Mouse (Mus musculus): ENCODE results near the gene Gm20671. TPM values are rescaled to one million over a fixed set of nuclear protein-coding genes. Genes with fewer than 3 reads are reported as not detected.

Gm20671 gene
- polyA plus RNA-seq, 1 experiment from 2014 or later = not detected

DNA sequence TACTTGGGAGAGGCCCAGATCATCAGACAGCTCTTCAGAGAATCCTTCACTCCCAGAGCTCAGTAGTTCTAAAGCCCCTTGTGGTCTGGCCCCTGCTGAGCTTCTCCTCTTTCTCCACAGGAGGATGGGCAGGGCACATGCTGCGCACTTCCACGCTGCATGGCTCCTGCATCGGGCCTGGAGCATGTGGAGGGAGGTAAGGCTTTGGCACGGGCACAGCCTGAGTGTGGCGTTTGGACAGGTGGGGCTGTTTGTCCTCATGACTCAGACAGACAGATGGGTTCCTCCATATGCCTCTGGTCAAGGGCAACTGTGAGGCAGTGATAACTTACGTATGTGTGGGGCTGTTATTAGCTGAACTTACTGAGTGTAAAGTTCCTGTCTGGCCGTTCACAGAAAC, 104.6 kb downstream of the Gm20671 start:
- H3K4me1 ChIP-seq = no peaks in the 10 kb centered on the region
- no peak overlapping the region for H3K27ac ChIP-seq
- H3K9me3 ChIP-seq = peaks cover 3% of the 10 kb centered on the region; the same call in 1 of the 2 replicates
- H3K27me3 ChIP-seq (ENCODE audit: poor library complexity, severe bottlenecking) = no peaks in the 10 kb centered on the region
- H3K4me3 ChIP-seq = no peak overlapping the region
- 80% methylated on average over 7 of the region's 7 CpGs for WGBS
- DNase-seq (ENCODE audit: extremely low spot score, low spot score) = no peak
- no peaks in the 10 kb centered on the region for H3K36me3 ChIP-seq (replicated peaks)

DNA sequence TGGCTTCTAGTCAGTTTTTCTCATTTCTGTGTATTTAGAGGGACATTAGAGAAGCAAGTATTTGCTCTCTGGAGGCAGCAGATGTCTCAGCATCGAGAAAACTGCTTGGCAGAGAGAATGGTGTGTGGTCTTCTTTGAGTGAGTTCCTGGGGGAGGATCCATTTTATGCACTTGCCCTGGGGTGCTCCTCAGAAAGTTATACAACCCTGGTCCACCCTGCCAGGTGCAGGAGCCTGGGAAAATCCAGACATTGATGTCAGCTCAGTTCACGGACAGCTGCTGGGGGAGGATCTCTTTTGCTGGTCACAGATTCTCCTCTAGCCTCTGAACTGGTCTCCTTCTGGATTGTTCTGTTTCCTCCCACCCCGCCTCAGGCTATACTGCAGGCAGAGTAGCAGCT, 105.6 kb downstream of the Gm20671 start:
- H3K27ac ChIP-seq = no peak overlapping the region
- no peaks in the 10 kb centered on the region for H3K27me3 ChIP-seq (ENCODE audit: poor library complexity, severe bottlenecking)
- no peaks in the 10 kb centered on the region for H3K36me3 ChIP-seq (replicated peaks)
- no peak for DNase-seq (ENCODE audit: extremely low spot score, low spot score)
- H3K9me3 ChIP-seq = peaks cover 3% of the 10 kb centered on the region; the same call in 1 of the 2 replicates
- H3K4me1 ChIP-seq = no peaks in the 10 kb centered on the region
- no peak overlapping the region for H3K4me3 ChIP-seq
- 74% methylated on average over 3 of the region's 3 CpGs for WGBS

DNA sequence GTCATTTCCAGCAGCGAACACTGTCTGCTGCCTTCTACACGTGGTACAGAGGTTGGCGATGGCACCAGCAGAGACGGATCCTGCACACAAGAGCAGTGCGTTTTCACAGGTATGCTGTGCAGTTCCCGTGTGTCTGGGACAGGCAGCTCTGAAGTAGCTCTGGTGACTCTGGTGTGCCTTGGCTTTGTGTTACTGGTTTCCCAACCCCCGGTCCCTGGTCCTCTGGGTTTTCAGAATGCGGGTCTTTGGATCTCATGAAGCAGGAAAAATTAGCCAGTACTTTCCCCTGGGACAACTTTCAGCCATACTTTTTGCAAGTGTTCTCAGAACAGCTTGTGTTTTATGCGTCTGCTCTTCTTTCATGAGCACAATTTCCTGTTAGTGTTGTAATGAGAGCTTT, 106.5 kb downstream of the Gm20671 start:
- Histone ChIP-seq H3K4me1 (no peaks in the 10 kb centered on the region), H3K27ac (no peak overlapping the region), H3K9me3 (peaks cover 2% of the 10 kb centered on the region; the same call in 1 of the 2 replicates), H3K36me3 (replicated peaks) (no peaks in the 10 kb centered on the region), H3K4me3 (no peak overlapping the region), H3K27me3 (ENCODE audit: poor library complexity, severe bottlenecking) (no peaks in the 10 kb centered on the region)
- DNase-seq (ENCODE audit: extremely low spot score, low spot score) = no peak
- 90% methylated on average over 9 of the region's 9 CpGs for WGBS

DNA sequence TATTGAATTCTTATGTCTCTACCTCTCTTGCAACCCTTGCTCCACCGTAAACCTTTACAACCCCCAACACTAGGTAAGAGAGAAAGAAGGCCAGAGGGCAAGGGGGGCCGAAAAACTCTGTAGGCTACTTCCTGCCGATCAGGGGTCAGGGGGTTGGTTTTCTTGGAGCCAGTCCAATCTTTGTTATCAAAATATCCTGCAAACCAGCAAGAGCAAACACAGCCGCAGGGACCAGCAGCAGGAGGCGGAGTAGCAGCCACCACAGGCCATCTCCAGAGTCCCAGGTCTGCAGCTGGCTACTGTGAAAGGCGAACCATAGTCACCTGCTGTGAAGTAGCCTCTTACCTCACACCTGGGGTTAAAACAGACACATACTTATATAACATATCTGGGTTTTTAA, 108.0 kb downstream of the Gm20671 start:
- Histone ChIP-seq H3K9me3 (no peaks in the 10 kb centered on the region), H3K27ac (no peak overlapping the region), H3K27me3 (ENCODE audit: poor library complexity, severe bottlenecking) (no peaks in the 10 kb centered on the region), H3K4me3 (no peak overlapping the region), H3K4me1 (no peaks in the 10 kb centered on the region), H3K36me3 (replicated peaks) (no peaks in the 10 kb centered on the region)
- no peak for DNase-seq (ENCODE audit: extremely low spot score, low spot score)
- 68% methylated on average over 6 of the region's 6 CpGs for WGBS

DNA sequence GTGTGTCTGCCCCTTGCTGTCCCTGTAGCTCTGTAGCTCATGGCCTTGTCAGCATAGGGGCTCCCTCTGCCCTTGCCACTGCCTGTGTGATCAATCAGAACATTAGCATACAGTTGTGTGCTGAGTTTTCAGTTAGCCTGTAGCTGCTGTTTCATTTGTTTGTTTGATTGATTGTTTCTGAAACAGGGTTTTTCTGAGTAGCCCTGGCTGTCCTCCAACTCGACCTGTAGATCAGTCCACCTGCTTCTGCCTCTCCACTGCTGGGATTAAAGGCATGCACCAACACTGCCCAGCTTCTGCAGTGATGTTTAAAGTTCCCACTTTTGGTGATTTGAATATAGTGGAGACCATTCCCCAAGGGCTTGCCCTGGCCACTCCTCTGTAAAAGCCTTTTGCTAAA, 109.2 kb downstream of the Gm20671 start:
- Histone ChIP-seq H3K36me3 (replicated peaks) (no peaks in the 10 kb centered on the region), H3K4me1 (peaks cover 4% of the 10 kb centered on the region; the same call in 1 of the 2 replicates), H3K9me3 (no peaks in the 10 kb centered on the region), H3K27me3 (ENCODE audit: poor library complexity, severe bottlenecking) (no peaks in the 10 kb centered on the region), H3K4me3 (no peak overlapping the region), H3K27ac (no peak overlapping the region)
- WGBS = 71% methylated on average over 1 of the region's 1 CpGs
- DNase-seq (ENCODE audit: extremely low spot score, low spot score) = no peak

DNA sequence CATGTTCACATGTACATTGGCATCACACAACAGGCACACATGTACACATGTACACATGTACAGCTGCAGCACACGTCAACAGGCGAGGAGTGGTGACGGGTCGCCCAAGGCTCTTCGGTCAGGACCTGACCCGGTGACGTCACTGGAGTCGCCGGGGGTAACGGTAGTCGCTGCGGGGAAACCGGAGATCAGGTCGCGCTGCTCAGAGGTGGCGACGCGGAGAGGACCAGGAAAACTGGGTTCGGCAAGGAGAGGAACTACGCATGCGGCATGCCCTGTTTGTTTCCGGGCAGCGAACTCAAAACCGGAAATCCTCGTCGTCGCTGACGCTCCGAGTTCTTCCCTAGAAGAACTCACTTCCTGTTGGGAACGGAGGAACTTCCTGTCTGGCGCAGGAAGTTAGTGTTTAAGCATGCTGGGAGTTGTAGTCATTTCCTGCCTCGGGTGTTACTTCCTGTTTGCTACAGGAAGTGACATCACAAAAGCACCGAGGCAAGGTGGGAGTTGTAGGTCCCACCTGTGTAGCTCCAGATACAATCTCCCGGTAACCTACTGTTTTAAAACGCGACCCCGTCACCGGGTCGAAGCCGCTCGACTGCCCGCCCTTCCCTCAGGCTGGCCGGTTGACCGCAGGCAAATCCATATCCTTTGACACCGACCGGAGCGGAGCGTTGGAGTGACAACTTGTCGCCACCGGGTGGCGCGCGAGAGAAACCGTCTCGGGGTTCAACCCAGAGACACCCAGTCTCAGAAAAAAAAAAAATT, 113.0 kb downstream of the Gm20671 start:
- Histone ChIP-seq H3K36me3 (replicated peaks) (no peaks in the 10 kb centered on the region), H3K27ac (peak overlapping the region; percentile 84), H3K4me1 (peaks cover 4% of the 10 kb centered on the region; the same call in 1 of the 2 replicates), H3K4me3 (peak overlapping the region; percentile 64), H3K9me3 (no peaks in the 10 kb centered on the region), H3K27me3 (ENCODE audit: poor library complexity, severe bottlenecking) (no peaks in the 10 kb centered on the region)
- peak; percentile 92 for DNase-seq (ENCODE audit: extremely low spot score, low spot score)
- under 1% methylated on average over 55 of the region's 55 CpGs for WGBS

DNA sequence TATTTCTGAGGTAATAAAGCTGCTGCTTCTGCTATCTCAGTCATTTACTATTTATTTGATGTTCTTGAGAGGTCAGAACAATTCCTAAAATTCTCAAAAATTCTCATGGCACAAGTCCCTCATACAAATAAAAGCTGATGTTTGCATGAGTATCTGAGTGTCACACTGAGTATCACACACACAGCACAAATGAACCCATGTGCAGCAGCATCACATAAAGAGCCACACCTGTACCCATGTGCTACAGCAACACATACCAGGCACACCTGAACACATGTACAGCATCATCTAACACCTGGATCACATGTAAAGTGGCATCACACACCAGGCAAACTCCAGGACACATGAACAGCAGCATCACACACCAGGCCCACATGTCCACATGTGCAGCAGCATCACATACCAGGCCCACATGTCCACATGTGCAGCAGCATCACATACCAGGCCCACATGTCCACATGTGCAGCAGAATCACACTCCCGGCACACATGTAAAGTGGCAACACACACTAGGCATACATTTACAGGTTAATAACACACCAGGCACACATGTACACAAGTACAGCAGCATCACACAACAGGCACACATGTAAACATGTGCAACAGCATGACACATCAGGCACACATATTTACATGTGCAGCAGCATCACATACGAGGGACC, 113.7 kb downstream of the Gm20671 start:
- Histone ChIP-seq H3K4me1 (peaks cover 4% of the 10 kb centered on the region; the same call in 1 of the 2 replicates), H3K4me3 (peak overlapping the region; percentile 64), H3K9me3 (no peaks in the 10 kb centered on the region), H3K36me3 (replicated peaks) (no peaks in the 10 kb centered on the region), H3K27me3 (ENCODE audit: poor library complexity, severe bottlenecking) (no peaks in the 10 kb centered on the region), H3K27ac (peak overlapping the region; percentile 84)
- WGBS = 16% methylated on average over 2 of the region's 2 CpGs
- DNase-seq (ENCODE audit: extremely low spot score, low spot score) = no peak

DNA sequence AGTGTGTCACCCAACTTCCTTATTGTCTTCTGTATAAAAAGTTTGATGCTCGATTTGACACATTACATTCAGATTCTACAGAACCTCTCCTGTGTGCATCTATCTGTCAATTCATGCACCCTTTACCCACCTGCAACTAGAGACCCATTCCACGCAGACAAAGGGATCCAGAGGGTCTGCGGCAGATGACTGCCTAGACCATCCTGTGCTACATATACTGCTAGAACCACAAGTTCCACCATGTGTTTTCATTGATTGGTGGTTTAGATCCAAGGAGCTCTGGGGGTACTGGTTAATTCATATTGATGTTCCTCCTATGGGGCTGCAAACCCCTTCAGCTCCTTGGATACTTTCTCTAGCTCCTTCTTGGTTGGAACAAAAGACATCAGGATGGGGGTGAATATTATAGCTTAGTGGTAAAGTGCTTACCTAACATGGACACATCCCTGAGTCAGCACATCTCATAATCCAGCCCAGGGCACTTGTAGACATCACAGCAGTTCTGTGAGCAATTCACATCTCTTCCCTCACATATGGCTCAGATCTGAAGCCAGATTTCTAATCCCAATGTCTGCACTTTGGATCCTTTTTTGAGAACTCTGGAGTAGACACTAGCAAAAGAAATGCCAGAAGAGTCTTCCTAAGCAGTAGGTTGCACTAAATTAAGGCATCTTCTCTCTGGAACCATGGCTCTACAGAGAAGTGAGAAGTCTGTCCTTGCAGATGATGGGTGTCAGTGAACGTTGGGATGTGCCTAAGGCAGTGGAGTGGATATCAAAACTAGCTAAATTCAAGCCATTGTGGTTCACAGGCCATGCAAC, 114.5 kb downstream of the Gm20671 start:
- WGBS = 76% methylated on average over 4 of the region's 4 CpGs
- Histone ChIP-seq H3K27ac (no peak overlapping the region), H3K4me1 (peaks cover 4% of the 10 kb centered on the region; the same call in 1 of the 2 replicates), H3K27me3 (ENCODE audit: poor library complexity, severe bottlenecking) (no peaks in the 10 kb centered on the region), H3K4me3 (peak overlapping the region; percentile 64), H3K9me3 (no peaks in the 10 kb centered on the region), H3K36me3 (replicated peaks) (no peaks in the 10 kb centered on the region)
- DNase-seq (ENCODE audit: extremely low spot score, low spot score) = peak; percentile 13

DNA sequence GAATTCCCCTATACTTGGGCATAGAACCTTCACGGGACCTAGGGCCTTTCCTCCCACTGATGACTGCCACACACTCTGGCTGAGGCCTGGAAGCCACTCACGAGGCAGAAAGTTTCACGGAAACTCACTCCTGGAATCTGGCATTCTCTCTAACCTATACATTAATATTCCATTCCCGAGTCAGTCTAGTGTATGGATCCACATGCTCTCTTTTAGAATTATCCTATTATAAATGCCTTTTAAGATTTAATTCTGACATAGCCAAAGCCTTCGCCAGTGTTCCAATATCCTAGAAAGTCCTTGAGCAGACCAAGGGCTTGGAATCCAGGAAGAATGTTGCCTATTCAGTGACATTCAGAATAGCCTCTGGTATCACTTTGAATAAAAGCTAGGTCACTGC, 115.4 kb downstream of the Gm20671 start:
- WGBS = 76% methylated on average over 5 of the region's 5 CpGs

DNA sequence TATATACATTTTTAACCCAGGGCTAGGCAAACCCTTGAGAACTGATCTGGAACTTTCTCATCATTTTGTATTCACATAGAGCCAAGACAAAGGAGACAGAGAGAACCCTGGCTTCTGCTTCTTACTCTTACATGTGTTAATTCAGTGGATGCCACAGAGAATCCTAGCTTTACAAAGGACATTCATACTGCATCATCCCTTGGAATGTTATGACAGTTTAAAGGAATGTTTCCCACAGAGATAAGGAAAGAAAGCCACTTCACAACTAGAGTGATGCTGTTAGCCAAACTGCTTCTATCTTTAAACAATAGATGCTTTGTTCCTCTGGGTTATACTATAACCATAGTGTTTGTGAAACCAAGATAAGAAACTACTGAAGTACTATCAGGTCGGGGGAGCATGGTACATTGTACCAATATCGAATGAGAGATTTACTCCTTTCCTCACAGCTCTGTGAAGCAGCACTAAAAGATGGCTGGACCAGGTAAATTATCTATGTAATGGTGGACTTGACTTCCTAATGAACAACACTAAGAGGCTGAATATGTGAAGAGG, 120.6 kb downstream of the Gm20671 start:
- WGBS = 87% methylated on average over 2 of the region's 2 CpGs
- Histone ChIP-seq H3K27ac (no peak overlapping the region), H3K36me3 (replicated peaks) (no peaks in the 10 kb centered on the region), H3K9me3 (no peaks in the 10 kb centered on the region), H3K4me3 (no peak overlapping the region), H3K4me1 (no peaks in the 10 kb centered on the region), H3K27me3 (ENCODE audit: poor library complexity, severe bottlenecking) (no peaks in the 10 kb centered on the region)
- no peak for DNase-seq (ENCODE audit: extremely low spot score, low spot score)

More for the DNA sequence above, 115.4 kb downstream of the Gm20671 start:
- H3K36me3 ChIP-seq (replicated peaks) = no peaks in the 10 kb centered on the region
- H3K4me1 ChIP-seq = peaks cover 4% of the 10 kb centered on the region; the same call in 1 of the 2 replicates
- no peaks in the 10 kb centered on the region for H3K9me3 ChIP-seq
- no peak overlapping the region for H3K27ac ChIP-seq
- DNase-seq (ENCODE audit: extremely low spot score, low spot score) = no peak
- H3K27me3 ChIP-seq (ENCODE audit: poor library complexity, severe bottlenecking) = no peaks in the 10 kb centered on the region
- no peak overlapping the region for H3K4me3 ChIP-seq

DNA sequence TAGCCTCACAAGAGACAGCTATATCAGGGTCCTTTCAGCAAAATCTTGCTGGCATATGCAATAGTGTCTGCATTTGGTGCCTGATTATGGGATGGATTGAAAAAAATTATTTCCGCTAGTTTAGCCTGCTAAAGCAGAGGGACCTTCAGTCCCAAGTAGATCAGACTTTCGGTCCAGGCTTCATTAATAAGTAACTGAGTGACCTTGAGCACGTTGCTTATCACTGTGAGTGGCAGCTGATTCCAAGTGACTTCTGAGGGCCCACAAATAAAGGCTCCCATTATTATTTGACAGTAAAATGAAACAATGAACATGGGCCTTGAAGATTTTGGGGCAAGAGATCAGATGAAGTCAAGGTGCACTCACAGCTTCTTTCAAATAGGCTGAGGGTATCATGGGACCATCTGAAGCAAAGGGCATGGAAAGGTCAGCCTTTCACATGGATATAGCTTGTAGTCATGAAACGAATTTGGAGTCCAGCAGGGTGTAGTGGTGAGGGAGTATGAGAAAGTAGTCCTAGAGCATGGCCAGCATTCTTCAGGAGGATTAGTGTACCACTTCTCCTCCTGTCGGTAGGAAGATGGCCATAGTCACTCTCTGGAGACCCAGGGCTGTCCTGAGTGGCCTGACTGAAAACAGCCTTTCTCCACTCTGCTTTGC, 129.6 kb downstream of the Gm20671 start:
- Histone ChIP-seq H3K27me3 (ENCODE audit: poor library complexity, severe bottlenecking) (no peaks in the 10 kb centered on the region), H3K4me1 (no peaks in the 10 kb centered on the region), H3K27ac (no peak overlapping the region), H3K9me3 (no peaks in the 10 kb centered on the region), H3K36me3 (replicated peaks) (no peaks in the 10 kb centered on the region), H3K4me3 (no peak overlapping the region)
- no peak for DNase-seq (ENCODE audit: extremely low spot score, low spot score)
- 81% methylated on average over 5 of the region's 5 CpGs for WGBS

DNA sequence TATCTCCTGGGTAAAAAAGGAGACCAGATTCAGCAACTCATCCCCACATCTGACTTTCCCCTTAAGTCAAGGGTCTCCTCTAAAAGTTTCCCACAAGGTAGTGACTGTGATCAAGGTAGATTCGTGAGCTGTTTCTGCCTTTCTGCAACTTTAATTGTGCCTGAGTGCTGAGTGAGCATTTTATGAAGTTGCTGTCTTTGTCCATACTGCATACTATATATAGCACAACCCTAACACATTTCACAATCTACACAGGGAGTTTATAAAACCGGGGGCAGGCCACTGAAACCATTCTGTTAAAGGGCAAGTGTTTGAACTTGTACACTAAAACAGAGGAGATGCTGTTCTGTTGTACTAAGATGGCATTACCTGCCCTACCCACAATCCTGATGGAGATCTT, 133.5 kb downstream of the Gm20671 start:
- no peak overlapping the region for H3K4me3 ChIP-seq
- H3K9me3 ChIP-seq = no peaks in the 10 kb centered on the region
- no peaks in the 10 kb centered on the region for H3K4me1 ChIP-seq
- 64% methylated on average over 2 of the region's 2 CpGs for WGBS
- peaks cover 2% of the 10 kb centered on the region; the same call in 1 of the 2 replicates for H3K36me3 ChIP-seq (replicated peaks)
- H3K27ac ChIP-seq = no peak overlapping the region
- no peaks in the 10 kb centered on the region for H3K27me3 ChIP-seq (ENCODE audit: poor library complexity, severe bottlenecking)
- DNase-seq (ENCODE audit: extremely low spot score, low spot score) = no peak

Measured in forebrain, embryonic 10.5 days (tissue).